Mouse (Mus musculus) small intestine, adult 2 months (tissue): ENCODE data around the gene Gabpb1.

ENCODE experiments used
- CTCF ChIP-seq: fragments of 200-500 bp; IDR thresholded peaks from 2 replicates; pipeline ENCODE4 v1.5.1; 2012; ENCODE audit warnings: low read depth, mild to moderate bottlenecking, control low read depth, inconsistent platforms, low read length, moderate library complexity, mixed read lengths; ENCODE audit not compliant: insufficient replicate concordance, insufficient read length; ENCODE audit errors: extremely low read depth
- POLR2A ChIP-seq: fragments of 200-500 bp; IDR thresholded peaks from 2 replicates; pipeline ENCODE4 v1.6.1; 2012; ENCODE audit warnings: low read depth, mild to moderate bottlenecking, control low read depth, inconsistent platforms, low read length, moderate library complexity

DNA sequence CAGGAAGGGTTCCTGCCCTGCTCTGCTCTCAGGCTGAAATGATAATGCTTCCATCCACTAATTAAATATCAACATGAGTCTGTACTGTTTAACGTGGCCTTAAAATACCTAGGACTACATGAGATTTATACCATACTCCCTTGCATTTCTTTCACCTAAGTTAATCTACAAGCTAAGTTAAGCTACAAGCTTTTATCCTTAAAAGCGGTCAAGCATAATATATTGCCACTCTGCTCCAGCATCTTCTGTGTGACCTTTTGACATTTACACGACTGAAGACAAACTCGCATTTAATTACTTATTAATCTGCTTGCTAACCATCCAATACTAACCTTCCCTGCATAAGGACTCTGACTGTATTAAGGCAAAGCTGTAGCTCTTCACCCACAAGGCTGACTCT, 23.2 kb downstream of the Gabpb1 start:
- TF ChIP-seq POLR2A (no peak), CTCF (no peak)
